Mouse (Mus musculus): ENCODE measurements around the gene Plin5. TPM values are rescaled to one million over a fixed set of nuclear protein-coding genes. Genes with fewer than 3 reads are reported as not detected.
A peak's percentile ranks its signal among the peaks of the same experiment; 100 is the strongest.

Plin5 gene
- total and polyA plus RNA-seq, 3 experiments, result not detected

DNA sequence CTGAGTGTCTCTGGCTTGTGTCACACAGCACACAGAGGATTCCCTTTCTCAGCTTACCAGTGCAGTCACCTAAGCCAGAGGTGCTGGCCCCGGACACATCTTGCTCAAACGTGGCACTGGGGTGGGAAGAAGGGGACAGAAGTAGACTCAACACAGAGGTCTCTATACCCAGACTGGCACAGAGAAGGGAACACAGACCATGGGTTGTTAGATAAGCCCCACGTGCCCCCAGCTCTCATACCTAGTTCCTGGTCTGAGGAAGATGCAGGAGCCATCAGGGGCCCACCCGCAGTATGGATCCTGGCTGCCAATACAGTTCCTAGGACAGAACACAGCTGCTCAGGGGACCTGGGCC lies 7.9 kb upstream of the Plin5 start:
- no peak for DNase-seq (ENCODE audit: extremely low read depth)
- Histone ChIP-seq H3K4me2 (ENCODE audit: insufficient read depth, low read depth, poor library complexity, severe bottlenecking) (no peak overlapping the region), H3K79me2 (replicated peaks; ENCODE audit: control insufficient read depth, extremely low read depth, insufficient read depth, poor library complexity, severe bottlenecking) (no peaks in the 10 kb centered on the region), H3K27me3 (replicated peaks) (peaks cover 16% of the 10 kb centered on the region), H3K4me1 (ENCODE audit: control insufficient read depth in 1 of 2, insufficient read depth in 2 of 2) (no peaks in the 10 kb centered on the region), H3K9ac (ENCODE audit: insufficient read depth, low read depth) (no peak overlapping the region), H3K36me3 (replicated peaks in 1 of 2; ENCODE audit: control insufficient read depth in 1 of 2, insufficient read depth in 1 of 2, low read length in 1 of 2) (peaks cover 0 to 31% of the 10 kb centered on the region in 2 experiments), H3K9me3 (replicated peaks; ENCODE audit: low read length) (peaks cover 20% of the 10 kb centered on the region), H3K27ac (ENCODE audit: insufficient read depth, low read depth) (no peak overlapping the region), H3K4me3 (replicated peaks in 1 of 3; ENCODE audit: low read depth in 2 of 3, low read length in 2 of 3, poor library complexity in 1 of 3) (no peak overlapping the region)
- dilution Hi-C loops (cut with MboI; ENCODE audit: extremely low pct_ligation_motif_present, extremely low pct_unique_long_range_greater_than_20kb, low sequenced_read_pairs) (no loop called here), in situ Hi-C loops (cut with MboI; ENCODE audit: low pct_ligation_motif_present, low pct_unique_long_range_greater_than_20kb, low sequenced_read_pairs) (loop anchor here (5.0 kb wide), 1 partner anchor 37 kb away; the partner anchor contains the start of gene Tnfaip8l1)
- TF ChIP-seq NRF1 (IDR thresholded peaks at IDR 0.05; ENCODE audit: low read depth, low read length) (no peak), ELF1 (IDR thresholded peaks at IDR 0.05; ENCODE audit: low read depth, low read length) (no peak), CHD2 (IDR thresholded peaks at IDR 0.05; ENCODE audit: low read length) (no peak), CTCF (conservative IDR thresholded peaks at IDR 0.05 in 1 of 2, IDR thresholded peaks at IDR 0.05 in 1 of 2; ENCODE audit: low read depth in 2 of 2, low read length in 2 of 2) (no peak), ETS1 (conservative IDR thresholded peaks at IDR 0.05; ENCODE audit: low read depth, low read length) (no peak), ZKSCAN1 (IDR thresholded peaks at IDR 0.05; ENCODE audit: borderline replicate concordance, low read depth, low read length) (no peak), RCOR1 (conservative IDR thresholded peaks at IDR 0.05; ENCODE audit: low read depth, low read length) (no peak), SMC3 (IDR thresholded peaks at IDR 0.05; ENCODE audit: low read depth, low read length) (no peak), ZMIZ1 (IDR thresholded peaks at IDR 0.05; ENCODE audit: low read depth, low read length) (no peak), POLR2A (IDR thresholded peaks at IDR 0.05; ENCODE audit: low read depth, low read length) (no peak), HCFC1 (IDR thresholded peaks at IDR 0.05; ENCODE audit: low read depth, low read length) (no peak), TCF12 (IDR thresholded peaks at IDR 0.05; ENCODE audit: low read depth, low read length) (no peak), GABPA (IDR thresholded peaks at IDR 0.05; ENCODE audit: insufficient replicate concordance, low read depth, low read length) (no peak), MXI1 (IDR thresholded peaks at IDR 0.05; ENCODE audit: low read depth, low read length) (no peak), SIN3A (IDR thresholded peaks at IDR 0.05; ENCODE audit: low read length) (no peak), JUN (IDR thresholded peaks at IDR 0.05; ENCODE audit: insufficient read depth, low read depth, low read length) (no peak), ZNF384 (IDR thresholded peaks at IDR 0.05; ENCODE audit: low read depth, low read length) (no peak), TBP (conservative IDR thresholded peaks at IDR 0.05; ENCODE audit: low read depth, low read length) (no peak)

DNA sequence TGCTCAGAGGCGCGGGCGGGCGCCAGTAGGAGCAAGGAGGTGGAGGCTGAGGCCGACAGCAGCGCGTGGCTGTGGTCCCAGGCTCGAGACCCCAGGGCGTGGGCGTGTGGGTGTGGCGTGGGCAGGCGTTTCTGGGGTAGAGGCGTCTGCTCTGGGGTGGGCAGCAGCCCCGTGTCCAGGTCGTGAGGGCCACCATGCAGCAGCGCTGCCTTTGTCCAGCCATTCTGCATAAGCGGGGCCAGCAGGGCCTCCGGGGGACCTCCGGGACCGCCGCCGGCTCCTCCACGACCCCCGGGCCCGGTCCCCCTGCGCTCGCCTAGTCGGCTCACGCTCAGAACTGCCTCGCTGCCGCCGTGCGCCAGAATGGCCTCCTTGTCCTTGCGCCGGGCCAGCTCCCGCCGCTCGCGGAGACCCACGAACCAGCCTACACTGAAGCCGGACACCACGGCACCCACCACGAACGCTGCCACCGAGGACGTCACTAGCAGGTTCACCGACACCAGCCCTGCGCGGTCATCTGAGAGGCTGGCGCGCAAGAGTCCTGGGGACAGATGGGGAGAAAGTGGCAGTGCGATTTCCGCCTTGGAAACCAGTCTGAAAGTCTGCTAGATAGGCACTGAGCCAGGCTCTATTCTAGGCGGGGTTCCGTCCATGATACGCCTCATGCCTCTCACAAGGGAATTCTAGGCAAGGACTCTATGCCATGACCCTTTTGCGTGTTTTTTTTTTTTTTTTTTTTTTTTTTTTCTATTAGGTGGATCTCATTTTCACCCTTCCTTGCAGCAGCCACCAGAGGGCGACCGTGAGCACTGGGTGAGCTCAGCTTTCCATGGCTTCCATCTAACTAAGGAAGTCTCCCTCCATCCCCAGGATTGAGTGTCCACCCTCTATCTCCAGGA lies 7.2 kb upstream of the Plin5 start:
- Histone ChIP-seq H3K4me3 (replicated peaks in 1 of 3; ENCODE audit: low read depth in 2 of 3, low read length in 2 of 3, poor library complexity in 1 of 3) (no peak overlapping the region), H3K79me2 (replicated peaks; ENCODE audit: control insufficient read depth, extremely low read depth, insufficient read depth, poor library complexity, severe bottlenecking) (no peaks in the 10 kb centered on the region), H3K9ac (ENCODE audit: insufficient read depth, low read depth) (no peak overlapping the region), H3K9me3 (replicated peaks; ENCODE audit: low read length) (peaks cover 20% of the 10 kb centered on the region), H3K4me1 (ENCODE audit: control insufficient read depth in 1 of 2, insufficient read depth in 2 of 2) (no peaks in the 10 kb centered on the region), H3K27me3 (replicated peaks) (peaks cover 19% of the 10 kb centered on the region), H3K4me2 (ENCODE audit: insufficient read depth, low read depth, poor library complexity, severe bottlenecking) (no peak overlapping the region), H3K27ac (ENCODE audit: insufficient read depth, low read depth) (no peak overlapping the region), H3K36me3 (replicated peaks in 1 of 2; ENCODE audit: control insufficient read depth in 1 of 2, insufficient read depth in 1 of 2, low read length in 1 of 2) (peaks cover 0 to 29% of the 10 kb centered on the region in 2 experiments)
- in situ Hi-C loops (cut with MboI; ENCODE audit: low pct_ligation_motif_present, low pct_unique_long_range_greater_than_20kb, low sequenced_read_pairs) (loop anchor here (5.0 kb wide), 1 partner anchor 38 kb away; the partner anchor contains the start of gene Tnfaip8l1), dilution Hi-C loops (cut with MboI; ENCODE audit: extremely low pct_ligation_motif_present, extremely low pct_unique_long_range_greater_than_20kb, low sequenced_read_pairs) (no loop called here)
- peak; percentile 51 for DNase-seq (ENCODE audit: extremely low read depth)
- no peak for TF ChIP-seq ETS1 (conservative IDR thresholded peaks at IDR 0.05; ENCODE audit: low read depth, low read length)
- TF ChIP-seq RAD21 (IDR thresholded peaks at IDR 0.05; ENCODE audit: low read depth, low read length), result peak; percentile 25
- TF ChIP-seq CTCF (conservative IDR thresholded peaks at IDR 0.05 in 1 of 2, IDR thresholded peaks at IDR 0.05 in 1 of 2; ENCODE audit: low read depth in 2 of 2, low read length in 2 of 2), result peak; percentile 72 to 93
- TF ChIP-seq ZNF384 (IDR thresholded peaks at IDR 0.05; ENCODE audit: low read depth, low read length), result peak; percentile 97
- TF ChIP-seq SMC3 (IDR thresholded peaks at IDR 0.05; ENCODE audit: low read depth, low read length), result peak; percentile 48

Measured in CH12.LX (cell line).